Mouse (Mus musculus) Patski (cell line): Measurements from ENCODE around the gene Aoc1. TPM values are rescaled to one million over a fixed set of nuclear protein-coding genes. Genes with fewer than 3 reads are reported as not detected.

Experiments used
- ATAC-seq: fragments of 100-300 bp; one replicate; pipeline ENCODE4 v1.8.0; 2021
- CTCF ChIA-PET: fragments of 350-600 bp; sonication (Branson Sonifier 250); formaldehyde crosslinking; loops from one replicate; lab custom pipeline; 2022; ENCODE audit warnings: inconsistent platforms; lab: Charles Lee
- POLR2A ChIA-PET: fragments of 350-600 bp; sonication (Branson Sonifier 250); formaldehyde crosslinking; loops from one replicate; lab custom pipeline; 2022; ENCODE audit warnings: antibody characterized with exemption, inconsistent platforms; lab: Charles Lee
- DNase-seq: peaks from one replicate; pipeline ENCODE4 v3.0.0-alpha.2; 2011; ENCODE audit warnings: low read depth, low spot score
- H3K27me3 ChIP-seq: fragments of 371-371 bp; one replicate; pipeline ENCODE4 v1.5.1; 2021
- CTCF ChIP-seq: fragments of 100-300 bp; IDR thresholded peaks from one replicate; pipeline ENCODE4 v1.5.1; 2021
- in situ Hi-C: fragments of 300-500 bp; cut with MboI; formaldehyde crosslinking; loops from 3 replicates; pipeline ENCODE4 v1.11.1; 2018; ENCODE audit warnings: low pct_unique_long_range_greater_than_20kb, mixed read lengths
- polyA plus RNA-seq: library from polyadenylated mRNA; unstranded; gene quantifications from one replicate; pipeline ENCODE4 v1.2.3, GENCODE M21; 2021

The Aoc1 gene
- polyA plus RNA-seq, 1 experiment from 2014 or later, result 22.4 TPM

DNA sequence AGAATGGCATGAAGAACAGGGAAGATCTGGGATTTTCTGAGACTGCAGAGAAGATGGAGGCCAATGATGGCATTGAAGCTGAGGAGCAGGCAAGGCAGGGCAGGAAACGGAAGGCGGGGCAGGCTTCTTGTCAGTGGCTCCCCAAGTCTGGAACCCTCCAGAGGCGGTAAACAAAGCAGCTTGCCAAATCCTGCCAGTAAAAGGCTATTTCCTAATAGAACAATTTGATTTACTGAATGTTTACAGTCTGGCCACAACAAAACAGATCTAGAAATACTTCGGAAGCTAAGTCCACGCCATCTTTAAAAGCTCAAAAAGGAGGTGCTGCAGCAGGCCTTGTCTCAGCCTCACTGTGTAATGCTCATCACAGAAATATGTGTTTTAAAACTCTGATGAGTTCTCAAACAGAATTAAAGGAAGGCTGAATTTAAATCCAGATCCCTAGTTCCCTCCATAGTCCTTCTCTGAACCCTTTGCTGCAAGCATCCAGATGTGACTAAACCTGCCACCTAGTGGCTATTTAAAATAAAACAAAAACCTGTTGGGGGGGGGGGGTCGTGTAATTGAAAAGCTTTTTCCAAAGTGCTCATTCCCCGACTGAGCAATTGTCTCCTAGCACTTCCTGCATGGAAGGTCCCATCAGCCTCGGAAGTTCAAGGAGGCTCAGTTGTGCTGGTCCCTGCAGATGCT, 14.9 kb upstream of the Aoc1 start:
- ATAC-seq (no peak), DNase-seq (no peak)
- peak; percentile 51 for TF ChIP-seq CTCF
- ChIA-PET CTCF (interaction anchor here (0.8 to 12.0 kb wide), 11 partner anchors 9 to 316 kb away, joined by 3 to 124 read pairs (median 5); partner anchors contain the start of genes Gimap8, Tmem176a and Tmem176b), POLR2A (interaction anchor here (1.0 to 2.1 kb wide), 6 partner anchors 13 to 100 kb away, joined by 3 to 6 read pairs (median 4); partner anchors contain the start of gene Tmem176b)
- in situ Hi-C loops, result loop anchor here (5.0 kb wide), 2 partner anchors 40 to 210 kb away; partner anchors contain the start of gene Gimap8
- no peaks in the 10 kb centered on the region for H3K27me3 ChIP-seq

- peak; percentile 68 for ATAC-seq
- CTCF ChIA-PET, result interaction anchor here (0.7 to 12.0 kb wide), 14 partner anchors 9 to 214 kb away, joined by 3 to 124 read pairs (median 4); partner anchors contain the start of gene Tmem176b
- peak; percentile 78 for TF ChIP-seq CTCF
These were observed 12.4 kb upstream of the Aoc1 start for GRCm38 (mm10) chr6:48860130-48860815.

GRCm38 (mm10) chr6:48860851-48861250, 11.8 kb upstream of the Aoc1 start:
- ATAC-seq, result no peak

More at GRCm38 (mm10) chr6:48860130-48860815, 12.4 kb upstream of the Aoc1 start:
- DNase-seq, result no peak
- POLR2A ChIA-PET, result interaction anchor here (0.7 to 1.7 kb wide), 5 partner anchors 19 to 98 kb away, joined by 3 to 5 read pairs (median 3); partner anchors contain the start of gene Tmem176b
- no peaks in the 10 kb centered on the region for H3K27me3 ChIP-seq
- in situ Hi-C loops, result loop anchor here (5.0 kb wide), 1 partner anchor 97 kb away; no protein-coding TSS in a partner anchor

DNA sequence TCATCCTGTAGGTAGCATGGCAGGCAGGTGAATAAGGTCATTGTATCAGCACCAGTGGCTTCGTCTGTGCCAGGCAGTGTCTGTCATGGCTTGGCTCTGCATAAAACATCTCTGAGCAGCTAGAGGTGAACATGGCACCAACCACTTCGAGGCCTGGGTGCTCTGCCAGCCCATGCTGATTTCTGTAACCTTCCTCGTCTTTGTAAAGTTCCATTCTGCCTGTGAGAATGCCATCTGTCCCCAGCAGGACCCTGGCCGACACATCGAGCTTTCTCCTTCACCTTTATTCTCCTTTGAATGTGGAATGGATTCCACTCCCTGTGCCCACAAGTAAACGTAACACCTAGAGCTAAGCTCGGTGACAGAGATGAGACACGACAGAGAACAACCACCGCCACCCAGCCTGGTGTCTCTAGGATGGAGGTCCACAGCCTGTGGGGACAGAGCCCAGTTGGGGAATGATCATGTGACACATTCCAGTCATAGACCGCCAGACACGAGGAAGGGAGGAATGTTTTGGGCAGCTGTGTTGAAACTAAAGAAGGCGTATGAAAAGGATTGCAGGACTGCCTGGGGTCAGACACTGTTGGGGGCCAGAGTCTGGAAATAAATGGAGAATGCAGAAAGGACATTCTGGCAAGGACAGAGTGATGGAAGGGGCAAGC, 10.9 kb upstream of the Aoc1 start:
- no peak for TF ChIP-seq CTCF
- ChIA-PET CTCF (interaction anchor here (1.1 to 12.0 kb wide), 8 partner anchors 10 to 95 kb away, joined by 3 to 124 read pairs (median 5); partner anchors contain the start of gene Tmem176b), POLR2A (interaction anchor here (1.2 to 1.3 kb wide), 2 partner anchors 16 to 21 kb away, joined by 3 read pairs; partner anchors contain the start of gene Tmem176a)
- DNase-seq, result no peak
- in situ Hi-C loops, result loop anchor here (5.0 kb wide), 1 partner anchor 96 kb away; no protein-coding TSS in a partner anchor
- ATAC-seq, result no peak
- H3K27me3 ChIP-seq, result no peaks in the 10 kb centered on the region

More at GRCm38 (mm10) chr6:48860851-48861250, 11.8 kb upstream of the Aoc1 start:
- H3K27me3 ChIP-seq, result no peaks in the 10 kb centered on the region
- in situ Hi-C loops, result loop anchor here (5.0 kb wide), 1 partner anchor 96 kb away; no protein-coding TSS in a partner anchor
- TF ChIP-seq CTCF, result no peak
- ChIA-PET CTCF (interaction anchor here (0.7 to 12.0 kb wide), 14 partner anchors 8 to 215 kb away, joined by 3 to 124 read pairs (median 4); partner anchors contain the start of gene Tmem176b), POLR2A (interaction anchor here (0.9 to 1.7 kb wide), 3 partner anchors 19 to 98 kb away, joined by 3 to 5 read pairs (median 3); partner anchors contain the start of gene Tmem176b)
- no peak for DNase-seq

GRCm38 (mm10) chr6:48862816-48863215, 9.9 kb upstream of the Aoc1 start:
- H3K27me3 ChIP-seq, result no peaks in the 10 kb centered on the region
- DNase-seq (no peak), ATAC-seq (no peak)
- CTCF ChIA-PET, result interaction anchor here (1.1 to 12.0 kb wide), 4 partner anchors 21 to 94 kb away, joined by 5 to 124 read pairs (median 68); partner anchors contain the start of gene Tmem176b
- TF ChIP-seq CTCF, result no peak
- POLR2A ChIA-PET, result interaction anchor here (1.2 to 1.3 kb wide), 2 partner anchors 17 to 22 kb away, joined by 3 read pairs; partner anchors contain the start of gene Tmem176a
- in situ Hi-C loops, result loop anchor here (5.0 kb wide), 1 partner anchor 94 kb away; no protein-coding TSS in a partner anchor

- TF ChIP-seq CTCF, result no peak
- CTCF ChIA-PET, result interaction anchor here (9.9 to 12.0 kb wide), 2 partner anchors 44 to 93 kb away, joined by 112 to 124 read pairs; no protein-coding TSS in a partner anchor
- POLR2A ChIA-PET, result interaction anchor here (0.5 to 0.6 kb wide), 2 partner anchors 138 to 189 kb away, joined by 3 to 6 read pairs; no protein-coding TSS in a partner anchor
- ATAC-seq (no peak), DNase-seq (no peak)
- in situ Hi-C loops, result loop anchor here (5.0 kb wide), 1 partner anchor 94 kb away; no protein-coding TSS in a partner anchor
- no peaks in the 10 kb centered on the region for H3K27me3 ChIP-seq
These were observed 9.2 kb upstream of the Aoc1 start for GRCm38 (mm10) chr6:48863488-48863887.

DNA sequence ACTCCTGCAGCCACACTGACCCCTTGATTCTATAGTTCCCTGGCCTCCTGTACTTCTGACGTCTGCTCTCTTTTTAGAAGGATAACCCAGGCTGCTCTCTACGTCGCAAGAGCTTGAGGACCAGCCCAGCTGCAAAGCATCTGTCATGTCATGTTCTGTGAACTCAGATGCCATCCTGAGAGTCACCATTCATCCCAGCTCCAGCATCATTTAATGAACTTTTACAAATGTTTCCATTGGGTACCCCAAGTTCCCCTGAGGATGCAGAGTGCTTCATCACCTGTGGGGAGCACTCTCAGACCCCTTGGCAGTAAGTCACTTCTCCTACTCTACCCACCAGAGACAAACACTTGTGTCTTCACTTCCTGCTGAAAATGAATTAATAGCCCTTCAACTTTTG, 8.5 kb upstream of the Aoc1 start:
- no peaks in the 10 kb centered on the region for H3K27me3 ChIP-seq
- POLR2A ChIA-PET, result interaction anchor here (0.6 kb wide), 1 partner anchor 120 kb away, joined by 5 read pairs; no protein-coding TSS in a partner anchor
- CTCF ChIA-PET, result interaction anchor here (12.0 kb wide), 1 partner anchor 93 kb away, joined by 124 read pairs; no protein-coding TSS in a partner anchor
- ATAC-seq (no peak), DNase-seq (no peak)
- in situ Hi-C loops, result loop anchor here (5.0 kb wide), 1 partner anchor 93 kb away; no protein-coding TSS in a partner anchor
- TF ChIP-seq CTCF, result no peak

DNA sequence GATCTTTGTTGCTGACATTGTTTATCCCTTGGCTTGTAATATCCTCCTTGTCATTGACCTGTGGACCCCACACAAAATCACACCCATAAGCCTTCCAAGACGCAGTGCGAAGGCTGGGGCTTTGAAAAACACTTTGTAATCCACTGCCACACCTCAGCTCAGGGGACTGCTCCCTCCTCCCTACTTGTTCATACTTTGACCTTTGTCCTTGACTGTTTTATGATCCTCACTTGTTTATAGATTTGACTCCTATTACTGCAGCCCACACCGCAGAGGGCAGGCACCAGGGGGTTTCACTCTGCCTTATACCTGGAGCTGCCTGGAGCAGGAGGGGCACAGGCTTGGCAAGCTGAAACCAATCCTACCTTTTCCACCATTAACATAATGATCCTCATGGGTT, 8.0 kb upstream of the Aoc1 start:
- no peaks in the 10 kb centered on the region for H3K27me3 ChIP-seq
- DNase-seq (no peak), ATAC-seq (no peak)
- TF ChIP-seq CTCF, result no peak
- in situ Hi-C loops, result loop anchor here (5.0 kb wide), 2 partner anchors 43 to 93 kb away; no protein-coding TSS in a partner anchor
- CTCF ChIA-PET, result interaction anchor here (12.0 kb wide), 1 partner anchor 92 kb away, joined by 124 read pairs; no protein-coding TSS in a partner anchor
- POLR2A ChIA-PET, result interaction anchor here (0.6 kb wide), 1 partner anchor 120 kb away, joined by 5 read pairs; no protein-coding TSS in a partner anchor
